Mouse (Mus musculus): Measurements from ENCODE around the gene Cdh16.
A peak's percentile ranks its signal among the peaks of the same experiment; 100 is the strongest.
"Not testable (repeated sequence)": the region's sequence is repeated elsewhere in the genome, so short reads cannot be mapped to it uniquely, and the experiment has no call there.

The Cdh16 gene

GRCm38 (mm10) chr8:104624161-104624560 is at the start of gene Cdh16:
Cdh16 (minus strand) TSS chr8:104624396.
- peak; percentile 98 for DNase-seq

- no peak for DNase-seq
Measured at GRCm38 (mm10) chr8:104655614-104656013, 31.4 kb upstream of the Cdh16 start.

- DNase-seq: peak; percentile 73
Measured at GRCm38 (mm10) chr8:104654984-104655383, 30.8 kb upstream of the Cdh16 start.

GRCm38 (mm10) chr8:104644187-104644586 is 20.0 kb upstream of the Cdh16 start:
- DNase-seq: not testable (repeated sequence)

- DNase-seq: no peak
Measured at GRCm38 (mm10) chr8:104642324-104642654, 18.1 kb upstream of the Cdh16 start.

GRCm38 (mm10) chr8:104641426-104642323 is 17.5 kb upstream of the Cdh16 start, which contains the start of gene Ciao2b:
Ciao2b (minus strand) TSS chr8:104641965.
- DNase-seq: peak; percentile 84

GRCm38 (mm10) chr8:104640831-104641370 is 16.7 kb upstream of the Cdh16 start:
- DNase-seq: peak; percentile 27

- peak; percentile 1 for DNase-seq
Measured at GRCm38 (mm10) chr8:104640241-104640640, 16.0 kb upstream of the Cdh16 start.

GRCm38 (mm10) chr8:104638010-104638409 is 13.8 kb upstream of the Cdh16 start:
- peak; percentile 5 for DNase-seq

- peak; percentile 1 for DNase-seq
Measured at GRCm38 (mm10) chr8:104635004-104635710, 11.0 kb upstream of the Cdh16 start.

GRCm38 (mm10) chr8:104633156-104633744 is 9.1 kb upstream of the Cdh16 start:
- no peak for DNase-seq

GRCm38 (mm10) chr8:104632486-104632885 is 8.3 kb upstream of the Cdh16 start:
- no peak for DNase-seq

GRCm38 (mm10) chr8:104631975-104632374 is 7.8 kb upstream of the Cdh16 start:
- DNase-seq: peak; percentile 27

- peak; percentile 32 for DNase-seq
Measured at GRCm38 (mm10) chr8:104630981-104631663, 6.9 kb upstream of the Cdh16 start, which contains the start of gene Rrad. Rrad (minus strand) TSS chr8:104631327.

- DNase-seq: peak; percentile 21
Measured at GRCm38 (mm10) chr8:104630574-104630973, 6.4 kb upstream of the Cdh16 start.

- no peak for DNase-seq
Measured at GRCm38 (mm10) chr8:104630111-104630479, 5.9 kb upstream of the Cdh16 start.

- peak; percentile 70 for DNase-seq
Measured at GRCm38 (mm10) chr8:104629306-104630110, 5.3 kb upstream of the Cdh16 start.

- peak; percentile 3 for DNase-seq
Measured at GRCm38 (mm10) chr8:104628402-104628801, 4.2 kb upstream of the Cdh16 start.

GRCm38 (mm10) chr8:104627065-104627740 is 3.0 kb upstream of the Cdh16 start:
- DNase-seq: peak; percentile 1

- no peak for DNase-seq
Measured at GRCm38 (mm10) chr8:104620765-104621164, 3.4 kb downstream of the Cdh16 start.

GRCm38 (mm10) chr8:104613119-104613518 is 11.1 kb downstream of the Cdh16 start:
- no peak for DNase-seq

Measured in kidney, adult 11 months (tissue).